Mouse (Mus musculus): ENCODE data around the gene Rnf26.

Rnf26 gene

GRCm38 (mm10) chr9:44113105-44113789 lies at the start of gene Rnf26, which contains the start of gene Gm49380:
Gene Rnf26 (minus strand): TSS chr9:44113517.
Gene Gm49380 (minus strand): TSS chr9:44113500.
- DNase-seq (ENCODE audit: low read depth, low spot score) = peak; percentile 98

DNA sequence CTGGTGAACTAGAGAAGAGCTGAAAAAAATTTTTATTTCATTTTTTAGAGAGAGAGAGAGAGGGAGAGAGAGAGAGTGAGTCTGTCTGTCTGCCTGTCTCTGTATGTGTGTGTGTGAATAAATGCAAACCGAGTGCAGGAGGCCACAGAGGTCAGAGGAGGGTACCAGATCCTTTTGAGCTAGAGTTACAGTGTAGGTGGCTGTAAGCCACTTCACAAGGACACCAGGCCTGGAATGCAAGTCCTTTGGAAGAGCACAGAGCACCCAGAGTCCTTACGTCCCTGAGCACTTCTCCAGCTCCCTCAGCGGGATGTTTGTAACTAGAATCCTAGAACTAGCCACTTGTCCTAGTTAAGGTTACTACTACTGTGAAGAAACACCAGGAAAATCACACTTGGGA lies 46.6 kb upstream of the Rnf26 start:
- no peak for DNase-seq (ENCODE audit: low read depth, low spot score)

DNA sequence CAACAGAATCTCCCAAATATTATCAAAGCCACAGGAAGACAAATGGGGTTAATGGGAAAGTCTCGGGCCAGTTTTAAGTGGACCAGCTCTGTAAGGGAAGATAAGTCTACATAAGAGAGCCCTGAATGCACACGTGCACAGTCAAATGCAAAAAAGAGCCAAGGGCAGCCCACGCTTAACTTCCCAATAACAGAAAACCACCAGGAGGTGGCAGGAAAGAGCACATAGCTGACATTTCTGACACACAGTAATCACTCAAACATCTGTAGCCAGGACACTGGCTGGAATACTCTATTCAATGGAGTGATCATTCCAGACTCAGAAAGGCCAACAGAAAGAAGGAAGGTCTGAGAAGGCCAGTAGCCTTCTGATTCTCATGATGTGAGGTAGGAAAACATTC lies 34.0 kb upstream of the Rnf26 start:
- no peak for DNase-seq (ENCODE audit: low read depth, low spot score)

GRCm38 (mm10) chr9:44144718-44145060 lies 31.4 kb upstream of the Rnf26 start:
- no peak for DNase-seq (ENCODE audit: low read depth, low spot score)

DNA sequence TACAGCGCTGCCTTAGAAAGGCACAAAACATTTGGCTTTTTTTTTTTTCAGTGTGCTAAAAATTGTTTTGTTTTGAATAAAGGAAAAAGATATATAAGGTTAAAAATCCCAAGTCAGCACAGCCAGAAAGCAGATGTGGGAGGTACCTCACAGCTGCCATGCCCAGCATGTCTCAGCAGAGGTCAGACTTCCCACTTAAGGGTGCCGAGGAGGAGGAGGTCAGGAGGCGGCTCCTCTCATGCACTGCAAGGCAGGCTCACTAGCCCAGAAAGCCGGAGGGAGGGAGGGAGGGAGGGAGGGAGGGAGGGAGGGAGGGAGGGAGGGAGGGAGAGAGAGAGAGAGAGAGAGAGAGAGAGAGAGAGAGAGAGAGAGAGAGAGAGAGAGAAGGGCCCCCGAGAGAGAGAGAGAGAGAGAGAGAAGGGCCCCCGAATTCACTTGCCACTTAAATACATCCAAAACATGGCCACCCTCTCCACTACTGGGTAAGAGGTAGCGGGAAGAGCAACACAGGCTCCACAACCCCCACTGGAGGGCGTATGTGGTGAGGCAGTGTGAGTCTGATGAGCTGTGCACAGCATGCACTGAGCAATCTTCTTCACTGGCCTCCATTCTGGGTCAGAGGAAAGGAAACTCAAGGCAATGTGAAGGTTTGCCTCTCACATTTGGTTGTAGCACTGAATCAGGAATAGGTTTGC lies 30.9 kb upstream of the Rnf26 start:
- DNase-seq (ENCODE audit: low read depth, low spot score) = no peak

GRCm38 (mm10) chr9:44143421-44143820 lies 30.1 kb upstream of the Rnf26 start:
- DNase-seq (ENCODE audit: low read depth, low spot score) = no peak

DNA sequence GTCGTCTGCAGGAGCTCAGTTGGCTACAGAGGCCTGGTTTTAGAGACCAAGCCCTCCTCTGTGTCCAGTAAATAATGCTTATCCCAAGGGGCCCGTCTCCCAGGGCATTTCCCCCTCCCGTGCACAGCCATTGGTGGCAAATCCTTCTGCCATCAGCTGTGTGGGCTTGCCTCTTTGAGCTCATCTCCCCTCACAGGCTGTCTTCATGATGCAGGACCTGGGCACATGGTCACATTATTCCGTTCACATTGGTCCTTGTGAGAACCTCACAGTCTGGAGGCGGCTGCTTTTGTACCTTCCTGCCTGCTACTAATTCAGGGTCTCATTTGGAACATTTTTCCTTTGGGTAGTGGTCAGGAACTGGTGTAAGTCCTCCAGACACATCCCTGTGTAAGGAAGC lies 28.6 kb upstream of the Rnf26 start:
- DNase-seq (ENCODE audit: low read depth, low spot score) = no peak

DNA sequence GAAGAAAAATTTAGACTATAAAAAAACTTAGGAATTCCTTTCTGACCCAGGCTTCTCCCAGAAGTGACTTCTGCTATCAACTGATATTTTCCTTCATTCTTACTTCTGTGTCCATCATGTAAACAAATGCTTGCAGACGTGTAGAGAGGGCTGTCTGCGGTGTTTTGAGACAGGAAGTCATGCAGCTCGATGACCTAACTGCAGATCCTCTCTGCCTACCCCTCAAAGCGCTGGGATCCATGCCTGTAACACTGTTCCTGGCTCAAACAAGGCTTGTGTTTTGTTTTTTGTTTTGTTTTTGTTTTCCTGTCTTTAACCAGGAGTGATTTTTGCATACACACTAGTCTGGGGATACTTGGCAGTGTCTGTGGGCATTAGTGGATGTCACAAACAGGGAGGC lies 24.5 kb upstream of the Rnf26 start:
- DNase-seq (ENCODE audit: low read depth, low spot score) = no peak

GRCm38 (mm10) chr9:44135731-44136411 lies 22.6 kb upstream of the Rnf26 start:
- no peak for DNase-seq (ENCODE audit: low read depth, low spot score)

- no peak for DNase-seq (ENCODE audit: low read depth, low spot score)
These were observed 21.8 kb upstream of the Rnf26 start for GRCm38 (mm10) chr9:44134851-44135730.

- DNase-seq (ENCODE audit: low read depth, low spot score) = no peak
These were observed 21.0 kb upstream of the Rnf26 start, which contains the start of gene Mcam for GRCm38 (mm10) chr9:44134101-44134850. Gene Mcam (plus strand): TSS chr9:44134469.

GRCm38 (mm10) chr9:44133287-44133686 lies 20.0 kb upstream of the Rnf26 start:
- DNase-seq (ENCODE audit: low read depth, low spot score) = no peak

GRCm38 (mm10) chr9:44132200-44132599 lies 18.9 kb upstream of the Rnf26 start:
- no peak for DNase-seq (ENCODE audit: low read depth, low spot score)

- no peak for DNase-seq (ENCODE audit: low read depth, low spot score)
These were observed 17.9 kb upstream of the Rnf26 start for GRCm38 (mm10) chr9:44131276-44131590.

- DNase-seq (ENCODE audit: low read depth, low spot score) = no peak
These were observed 17.4 kb upstream of the Rnf26 start for GRCm38 (mm10) chr9:44130581-44131275.

- DNase-seq (ENCODE audit: low read depth, low spot score) = peak; percentile 59
These were observed 16.7 kb upstream of the Rnf26 start for GRCm38 (mm10) chr9:44130034-44130433.

DNA sequence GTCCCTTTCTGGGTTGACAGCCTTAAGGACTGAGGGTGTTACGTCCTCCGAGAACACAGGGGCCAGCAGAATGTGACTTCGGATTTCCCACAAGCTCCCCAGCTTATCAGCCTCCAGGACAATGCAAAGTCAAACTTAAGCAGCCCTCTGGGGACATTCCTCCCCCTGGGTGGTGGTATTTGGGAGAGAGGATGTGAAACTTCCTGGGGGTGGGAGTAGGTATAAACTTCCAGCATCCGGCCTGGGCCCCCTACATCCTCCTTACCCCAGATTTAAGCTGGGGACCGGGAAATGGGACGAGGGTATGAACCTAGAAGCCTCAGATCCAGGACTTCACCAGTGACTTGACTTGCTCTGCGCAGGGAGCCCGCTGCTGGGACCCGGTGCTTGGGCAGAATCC lies 16.3 kb upstream of the Rnf26 start:
- no peak for DNase-seq (ENCODE audit: low read depth, low spot score)

GRCm38 (mm10) chr9:44127351-44127801 lies 14.1 kb upstream of the Rnf26 start:
- DNase-seq (ENCODE audit: low read depth, low spot score) = no peak

- DNase-seq (ENCODE audit: low read depth, low spot score) = no peak
These were observed 13.4 kb upstream of the Rnf26 start for GRCm38 (mm10) chr9:44126746-44127145.

Data from forelimb bud, embryonic 11.5 days (tissue).